Mouse (Mus musculus): ENCODE data around the gene Fabp2. TPM values are rescaled to one million over a fixed set of nuclear protein-coding genes. Genes with fewer than 3 reads are reported as not detected.

The Fabp2 gene
- not detected for polyA plus RNA-seq (2017; shearing (Covaris generic))

GRCm38 (mm10) chr3:122894772-122895171, at the start of gene Fabp2:
Fabp2 (plus strand) TSS chr3:122895072.

GRCm38 (mm10) chr3:122919260-122919659, 24.4 kb downstream of the Fabp2 start, which contains the start of gene Gm10959:
Gm10959 (minus strand) TSS chr3:122919360.

GRCm38 (mm10) chr3:122924009-122924914, 29.4 kb downstream of the Fabp2 start, which contains the start of gene 1810037I17Rik:
1810037I17Rik (plus strand) TSS chr3:122924203.

Other genes starting within 250 kb of the Fabp2 start
- gene Pde5a, start 166.1 kb upstream of the Fabp2 start, polyA plus RNA-seq (2017; shearing (Covaris generic)): under 1 TPM in 1 of 2 experiments, not detected in 1; 0.66 TPM
- gene Gm10959, start 24.3 kb downstream of the Fabp2 start, polyA plus RNA-seq (2017; shearing (Covaris generic)): not detected
- gene 1810037I17Rik, start 29.1 kb downstream of the Fabp2 start, polyA plus RNA-seq (2017; shearing (Covaris generic)): 100 to 1,000 TPM in 1 of 2 experiments, 10 to 100 TPM in 1; 87.9 to 114 TPM
- gene Usp53, start 89.4 kb downstream of the Fabp2 start, polyA plus RNA-seq (2017; shearing (Covaris generic)): 10 to 100 TPM; 13.3 to 18.4 TPM
- gene Myoz2, start 139.9 kb downstream of the Fabp2 start, polyA plus RNA-seq (2017; shearing (Covaris generic)): under 1 TPM in 1 of 2 experiments, not detected in 1; 0.25 TPM